Mouse (Mus musculus): ENCODE measurements around the gene Olfr628. TPM values are rescaled to one million over a fixed set of nuclear protein-coding genes. Genes with fewer than 3 reads are reported as not detected.
"Not testable (repeated sequence)": the region's sequence is repeated elsewhere in the genome, so short reads cannot be mapped to it uniquely, and the experiment has no call there.

The Olfr628 gene
- not detected for total RNA-seq (2021)

- intact Hi-C loops (cut with DNase I), result no loop called here
- no peak for DNase-seq
Observed at GRCm38 (mm10) chr7:103730074-103730473, at the start of gene Olfr628. Gene Olfr628 (plus strand): TSS chr7:103730374.

GRCm38 (mm10) chr7:103682420-103682819 is 47.8 kb upstream of the Olfr628 start, which contains the start of gene Olfr625-ps1:
Gene Olfr625-ps1 (plus strand): TSS chr7:103682720.
- DNase-seq, result no peak
- intact Hi-C loops (cut with DNase I), result no loop called here

GRCm38 (mm10) chr7:103699469-103699868 is 30.7 kb upstream of the Olfr628 start:
- intact Hi-C loops (cut with DNase I), result no loop called here
- DNase-seq, result no peak

- DNase-seq, result peak in 1 of 2 experiments; percentile 1
- intact Hi-C loops (cut with DNase I), result no loop called here
Observed at GRCm38 (mm10) chr7:103712024-103712423, 18.1 kb upstream of the Olfr628 start.

GRCm38 (mm10) chr7:103714371-103714770 is 15.8 kb upstream of the Olfr628 start, which contains the start of gene Olfr243:
Gene Olfr243 (plus strand): TSS chr7:103714671.
- intact Hi-C loops (cut with DNase I), result no loop called here
- no peak for DNase-seq

- intact Hi-C loops (cut with DNase I); DNase-seq: not testable (repeated sequence)
Observed at GRCm38 (mm10) chr7:103716398-103716797, 13.8 kb upstream of the Olfr628 start.

- no peak for DNase-seq
Observed at GRCm38 (mm10) chr7:103744843-103745242, 14.7 kb downstream of the Olfr628 start, which contains the start of gene Olfr629. Gene Olfr629 (minus strand): TSS chr7:103744943.

GRCm38 (mm10) chr7:103757233-103757632 is 27.1 kb downstream of the Olfr628 start, which contains the start of gene Olfr630:
Gene Olfr630 (minus strand): TSS chr7:103757333.
- intact Hi-C loops (cut with DNase I), result no loop called here
- no peak for DNase-seq

More at GRCm38 (mm10) chr7:103744843-103745242, 14.7 kb downstream of the Olfr628 start, which contains the start of gene Olfr629:
- intact Hi-C loops (cut with DNase I), result no loop called here

- not testable (repeated sequence) for DNase-seq
Observed at GRCm38 (mm10) chr7:103762212-103762611, 32.0 kb downstream of the Olfr628 start.

GRCm38 (mm10) chr7:103767687-103768086 is 37.5 kb downstream of the Olfr628 start:
- intact Hi-C loops (cut with DNase I); DNase-seq: not testable (repeated sequence)

More at GRCm38 (mm10) chr7:103762212-103762611, 32.0 kb downstream of the Olfr628 start:
- intact Hi-C loops (cut with DNase I), result not testable (repeated sequence)

- no peak for DNase-seq
- intact Hi-C loops (cut with DNase I), result no loop called here
Observed at GRCm38 (mm10) chr7:103771494-103771893, 41.3 kb downstream of the Olfr628 start, which contains the start of gene Olfr69. Gene Olfr69 (minus strand): TSS chr7:103771594.

GRCm38 (mm10) chr7:103777652-103778051 is 47.5 kb downstream of the Olfr628 start:
- intact Hi-C loops (cut with DNase I); DNase-seq: not testable (repeated sequence)

GRCm38 (mm10) chr7:103779598-103779997 is 49.4 kb downstream of the Olfr628 start, which contains the start of gene Olfr68:
Gene Olfr68 (minus strand): TSS chr7:103779698.
- intact Hi-C loops (cut with DNase I), result no loop called here
- no peak for DNase-seq

Other genes starting within 250 kb of the Olfr628 start
- not detected for gene Olfr609, start 232.3 kb upstream of the Olfr628 start, total RNA-seq (2021)
- gene Olfr610, start 218.3 kb upstream of the Olfr628 start, total RNA-seq (2021), result not detected
- not detected for gene Olfr611, start 209.5 kb upstream of the Olfr628 start, total RNA-seq (2021)
- not detected for gene Olfr612, start 187.7 kb upstream of the Olfr628 start, total RNA-seq (2021)
- gene Olfr613, start 182.3 kb upstream of the Olfr628 start, total RNA-seq (2021), result not detected
- gene Olfr615, start 174.3 kb upstream of the Olfr628 start, total RNA-seq (2021), result not detected
- not detected for gene Olfr616, start 161.2 kb upstream of the Olfr628 start, total RNA-seq (2021)
- gene Olfr617, start 157.3 kb upstream of the Olfr628 start, total RNA-seq (2021), result not detected
- not detected for gene Olfr618, start 140.3 kb upstream of the Olfr628 start, total RNA-seq (2021)
- gene Olfr619, start 129.8 kb upstream of the Olfr628 start, total RNA-seq (2021), result not detected
- not detected for gene Olfr620, start 117.8 kb upstream of the Olfr628 start, total RNA-seq (2021)
- not detected for gene Olfr622, start 87.7 kb upstream of the Olfr628 start, total RNA-seq (2021)
- gene Olfr623, start 66.7 kb upstream of the Olfr628 start, total RNA-seq (2021), result not detected
- gene Olfr624, start 59.2 kb upstream of the Olfr628 start, total RNA-seq (2021), result not detected
- gene Olfr625-ps1, start 47.7 kb upstream of the Olfr628 start, total RNA-seq (2021), result not detected
- gene Olfr243, start 15.7 kb upstream of the Olfr628 start, total RNA-seq (2021), result not detected
- gene Olfr629, start 14.6 kb downstream of the Olfr628 start, total RNA-seq (2021), result not detected
- not detected for gene Olfr630, start 27.0 kb downstream of the Olfr628 start, total RNA-seq (2021)
- gene Olfr69, start 41.2 kb downstream of the Olfr628 start, total RNA-seq (2021), result not detected
- gene Olfr68, start 49.3 kb downstream of the Olfr628 start, total RNA-seq (2021), result not detected
- gene Olfr67, start 61.4 kb downstream of the Olfr628 start, total RNA-seq (2021), result not detected
- 1,000 to 10,000 TPM; 1,102 to 1,464 TPM for gene Hbb-bt, start 83.6 kb downstream of the Olfr628 start, total RNA-seq (2021)
- gene Hbb-bs, start 97.7 kb downstream of the Olfr628 start, total RNA-seq (2021), result over 10,000 TPM in 1 of 2 experiments, 1,000 to 10,000 TPM in 1; 9,168 to 11,645 TPM
- not detected for gene Hbb-bh2, start 110.1 kb downstream of the Olfr628 start, total RNA-seq (2021)
- gene Hbb-bh1, start 112.8 kb downstream of the Olfr628 start, total RNA-seq (2021), result not detected
- not detected for gene Hbb-y, start 122.8 kb downstream of the Olfr628 start, total RNA-seq (2021)
- not detected for gene Olfr66, start 155.9 kb downstream of the Olfr628 start, total RNA-seq (2021)
- not detected for gene Olfr64, start 164.1 kb downstream of the Olfr628 start, total RNA-seq (2021)
- gene Olfr65, start 173.1 kb downstream of the Olfr628 start, total RNA-seq (2021), result not detected
- gene Olfr631, start 198.5 kb downstream of the Olfr628 start, total RNA-seq (2021), result not detected
- not detected for gene Olfr632, start 204.0 kb downstream of the Olfr628 start, total RNA-seq (2021)
- not detected for gene Olfr633, start 214.1 kb downstream of the Olfr628 start, total RNA-seq (2021)
- gene Olfr635, start 240.8 kb downstream of the Olfr628 start, total RNA-seq (2021), result not detected

Data from heart, postnatal 36 days (tissue).